Mouse (Mus musculus): ENCODE data around the gene Alyref2. TPM values are rescaled to one million over a fixed set of nuclear protein-coding genes. Genes with fewer than 3 reads are reported as not detected.

Alyref2 gene
- total RNA-seq, 2 experiments from 2014 or later = 5.7 to 5.8 TPM

GRCm38 (mm10) chr1:171499856-171500255 lies 3.4 kb upstream of the Alyref2 start:
- DNase-seq (ENCODE audit: low spot score in 2 of 2) = no peak

- DNase-seq (ENCODE audit: low spot score in 2 of 2) = no peak
These were observed 2.2 kb upstream of the Alyref2 start for GRCm38 (mm10) chr1:171501016-171501610.

- no peak for DNase-seq (ENCODE audit: low spot score in 2 of 2)
These were observed 1.6 kb upstream of the Alyref2 start for GRCm38 (mm10) chr1:171501636-171502080.

GRCm38 (mm10) chr1:171502388-171503249 lies 659 bp upstream of the Alyref2 start:
- no peak for DNase-seq (ENCODE audit: low spot score in 2 of 2)

GRCm38 (mm10) chr1:171503592-171504291 lies 464 bp downstream of the Alyref2 start:
- peak; percentile 43 to 64 for DNase-seq (ENCODE audit: low spot score in 2 of 2)

- DNase-seq (ENCODE audit: low spot score in 2 of 2) = no peak
These were observed 1.3 kb downstream of the Alyref2 start for GRCm38 (mm10) chr1:171504586-171504985.

- DNase-seq (ENCODE audit: low spot score in 2 of 2) = no peak
These were observed 10.0 kb downstream of the Alyref2 start for GRCm38 (mm10) chr1:171513234-171513633.

GRCm38 (mm10) chr1:171513760-171514159 lies 10.5 kb downstream of the Alyref2 start:
- DNase-seq (ENCODE audit: low spot score in 2 of 2) = no peak

- no peak for DNase-seq (ENCODE audit: low spot score in 2 of 2)
These were observed 11.8 kb downstream of the Alyref2 start for GRCm38 (mm10) chr1:171515039-171515438.

GRCm38 (mm10) chr1:171515557-171515956 lies 12.3 kb downstream of the Alyref2 start:
- DNase-seq (ENCODE audit: low spot score in 2 of 2) = no peak

GRCm38 (mm10) chr1:171531367-171531766 lies 28.1 kb downstream of the Alyref2 start:
- no peak for DNase-seq (ENCODE audit: low spot score in 2 of 2)

- DNase-seq (ENCODE audit: low spot score in 2 of 2) = no peak
These were observed 29.6 kb downstream of the Alyref2 start for GRCm38 (mm10) chr1:171532830-171533229.

- no peak for DNase-seq (ENCODE audit: low spot score in 2 of 2)
These were observed 31.3 kb downstream of the Alyref2 start for GRCm38 (mm10) chr1:171534557-171534956.

GRCm38 (mm10) chr1:171535194-171535593 lies 31.9 kb downstream of the Alyref2 start, which contains the start of gene Itln1:
Gene Itln1, minus strand, starts transcription at chr1:171535294.
- no peak for DNase-seq (ENCODE audit: low spot score in 2 of 2)

GRCm38 (mm10) chr1:171540694-171541093 lies 37.4 kb downstream of the Alyref2 start:
- DNase-seq (ENCODE audit: low spot score in 2 of 2) = no peak

GRCm38 (mm10) chr1:171551326-171551725 lies 48.0 kb downstream of the Alyref2 start:
- no peak for DNase-seq (ENCODE audit: low spot score in 2 of 2)

- no peak for DNase-seq (ENCODE audit: low spot score in 2 of 2)
These were observed 49.0 kb downstream of the Alyref2 start for GRCm38 (mm10) chr1:171552230-171552629.

GRCm38 (mm10) chr1:171553359-171554341 lies 50.4 kb downstream of the Alyref2 start:
- DNase-seq (ENCODE audit: low spot score in 2 of 2) = no peak

Measured in left cerebral cortex, adult 18-20 months (tissue).